Mouse (Mus musculus): ENCODE measurements around the gene Wdr72.

DNA sequence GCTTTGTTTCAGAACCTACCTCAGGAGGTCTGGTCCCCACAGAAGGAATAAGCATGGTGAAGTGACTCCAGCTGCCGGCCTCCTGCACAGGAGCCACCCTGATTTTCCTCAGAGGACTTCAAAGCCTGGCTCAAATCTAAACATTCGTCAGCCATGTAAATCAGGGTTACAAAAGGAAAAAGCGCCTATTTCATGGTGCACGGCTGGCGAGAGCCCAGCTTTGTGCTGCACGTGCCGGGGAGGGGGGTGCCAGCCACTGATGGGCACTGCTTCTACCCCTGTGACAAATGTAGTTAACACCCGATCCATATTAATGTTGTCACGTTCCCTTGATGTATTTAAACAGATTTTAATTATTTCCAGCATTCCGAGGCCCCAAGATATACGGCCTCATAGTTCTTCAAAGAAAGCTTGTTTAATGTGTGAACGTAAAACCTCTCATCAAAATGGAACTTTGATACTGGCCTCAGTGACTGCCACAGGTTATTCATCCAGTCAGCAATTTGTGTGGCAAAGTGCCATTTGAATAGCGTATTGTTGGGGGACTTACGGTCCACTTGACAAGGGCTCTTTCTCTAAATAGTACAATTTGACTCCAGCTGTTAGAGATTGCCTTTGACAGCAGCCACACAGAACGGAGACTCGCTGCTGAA lies 76.7 kb downstream of the Wdr72 start:
- TF ChIP-seq CTCF (IDR thresholded peaks at IDR 0.05; ENCODE audit: borderline replicate concordance, insufficient read depth, low read length) (no peak), POLR2A (IDR thresholded peaks at IDR 0.05; ENCODE audit: low read depth, low read length) (no peak)

All from embryonic fibroblast, embryonic 13.5 days (primary cell).